Mouse (Mus musculus): ENCODE data around the gene Tppp3. TPM values are rescaled to one million over a fixed set of nuclear protein-coding genes. Genes with fewer than 3 reads are reported as not detected.
A peak's percentile ranks its signal among the peaks of the same experiment; 100 is the strongest.

Gene Tppp3
- total and polyA plus RNA-seq, 3 experiments: 0.25 to 0.39 TPM; not detected in 1

- TF ChIP-seq IRF4 (IDR thresholded peaks at IDR 0.05; ENCODE audit: low read depth, low read length) (no peak), KAT2A (IDR thresholded peaks at IDR 0.05; ENCODE audit: insufficient replicate concordance, low read length) (no peak), HCFC1 (IDR thresholded peaks at IDR 0.05; ENCODE audit: low read depth, low read length) (no peak), RCOR1 (conservative IDR thresholded peaks at IDR 0.05; ENCODE audit: low read depth, low read length) (no peak), UBTF (IDR thresholded peaks at IDR 0.05; ENCODE audit: low read depth, low read length) (0 out of 2 replicates have a peak, but pooled peaks have one; percentile 43), SIN3A (IDR thresholded peaks at IDR 0.05; ENCODE audit: low read length) (no peak)
- dilution Hi-C loops (cut with MboI; ENCODE audit: extremely low pct_ligation_motif_present, extremely low pct_unique_long_range_greater_than_20kb, low sequenced_read_pairs): no loop called here
- Histone ChIP-seq H3K4me3 (replicated peaks in 1 of 3; ENCODE audit: low read depth in 2 of 3, low read length in 2 of 3, poor library complexity in 1 of 3) (peak within 1 kb of the TSS in 2 of 3 experiments; percentile 7 to 45), H3K9ac (ENCODE audit: insufficient read depth, low read depth) (0 out of 2 replicates have a peak within 1 kb of the TSS, but pooled peaks have one; percentile 13), H3K27ac (ENCODE audit: insufficient read depth, low read depth) (no peak within 1 kb of the TSS), H3K79me2 (replicated peaks; ENCODE audit: control insufficient read depth, extremely low read depth, insufficient read depth, poor library complexity, severe bottlenecking) (no peaks in the 10 kb centered on the region), H3K4me2 (ENCODE audit: insufficient read depth, low read depth, poor library complexity, severe bottlenecking) (peak within 1 kb of the TSS; percentile 52), H3K4me1 (ENCODE audit: control insufficient read depth in 1 of 2, insufficient read depth in 2 of 2) (peaks cover 4 to 10% of the 10 kb centered on the region in 2 experiments), H3K27me3 (replicated peaks) (peaks cover 23% of the 10 kb centered on the region), H3K36me3 (replicated peaks in 1 of 2; ENCODE audit: control insufficient read depth in 1 of 2, insufficient read depth in 1 of 2, low read length in 1 of 2) (peaks cover 13 to 31% of the 10 kb centered on the region in 2 experiments), H3K9me3 (replicated peaks; ENCODE audit: low read length) (no peaks in the 10 kb centered on the region)
- in situ Hi-C loops (cut with MboI; ENCODE audit: low pct_ligation_motif_present, low pct_unique_long_range_greater_than_20kb, low sequenced_read_pairs): no loop called here
- no peak for DNase-seq (ENCODE audit: extremely low read depth)
These were observed 47.3 kb upstream of the Tppp3 start, which contains the start of gene Hsd11b2 for GRCm38 (mm10) chr8:105518436-105519313. Gene Hsd11b2 (plus strand): TSS chr8:105518755.

DNA sequence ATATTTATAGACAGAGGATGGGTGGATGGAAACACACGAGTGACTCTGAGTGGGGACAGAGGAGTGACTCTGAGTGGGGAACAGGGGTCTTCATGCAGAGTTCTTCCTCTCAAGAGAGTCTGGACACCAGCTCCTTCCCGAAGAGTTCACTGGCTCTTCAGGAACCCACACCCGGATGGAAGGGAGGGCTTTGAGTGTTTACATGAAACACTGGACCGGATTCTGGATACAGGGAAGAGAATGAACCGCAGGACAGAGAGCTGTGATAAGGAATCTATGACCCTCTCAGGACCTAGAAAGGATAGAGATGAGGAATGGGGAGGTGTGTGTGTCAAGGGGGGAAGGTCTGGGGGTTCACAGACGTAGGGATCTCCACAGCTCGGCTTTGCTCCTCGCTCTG is 46.0 kb upstream of the Tppp3 start:
- Histone ChIP-seq H3K4me2 (ENCODE audit: insufficient read depth, low read depth, poor library complexity, severe bottlenecking) (no peak overlapping the region), H3K9ac (ENCODE audit: insufficient read depth, low read depth) (no peak overlapping the region), H3K27ac (ENCODE audit: insufficient read depth, low read depth) (no peak overlapping the region), H3K27me3 (replicated peaks) (peaks cover 23% of the 10 kb centered on the region), H3K4me1 (ENCODE audit: control insufficient read depth in 1 of 2, insufficient read depth in 2 of 2) (peaks cover 4 to 10% of the 10 kb centered on the region in 2 experiments), H3K4me3 (replicated peaks in 1 of 3; ENCODE audit: low read depth in 2 of 3, low read length in 2 of 3, poor library complexity in 1 of 3) (no peak overlapping the region), H3K79me2 (replicated peaks; ENCODE audit: control insufficient read depth, extremely low read depth, insufficient read depth, poor library complexity, severe bottlenecking) (no peaks in the 10 kb centered on the region), H3K36me3 (replicated peaks in 1 of 2; ENCODE audit: control insufficient read depth in 1 of 2, insufficient read depth in 1 of 2, low read length in 1 of 2) (peaks cover 9 to 18% of the 10 kb centered on the region in 2 experiments), H3K9me3 (replicated peaks; ENCODE audit: low read length) (no peaks in the 10 kb centered on the region)
- TF ChIP-seq IRF4 (IDR thresholded peaks at IDR 0.05; ENCODE audit: low read depth, low read length): no peak
- no peak for DNase-seq (ENCODE audit: extremely low read depth)
- dilution Hi-C loops (cut with MboI; ENCODE audit: extremely low pct_ligation_motif_present, extremely low pct_unique_long_range_greater_than_20kb, low sequenced_read_pairs) (no loop called here), in situ Hi-C loops (cut with MboI; ENCODE audit: low pct_ligation_motif_present, low pct_unique_long_range_greater_than_20kb, low sequenced_read_pairs) (no loop called here)

GRCm38 (mm10) chr8:105516018-105516645 is 44.8 kb upstream of the Tppp3 start:
- in situ Hi-C loops (cut with MboI; ENCODE audit: low pct_ligation_motif_present, low pct_unique_long_range_greater_than_20kb, low sequenced_read_pairs) (no loop called here), dilution Hi-C loops (cut with MboI; ENCODE audit: extremely low pct_ligation_motif_present, extremely low pct_unique_long_range_greater_than_20kb, low sequenced_read_pairs) (no loop called here)
- Histone ChIP-seq H3K4me3 (replicated peaks in 1 of 3; ENCODE audit: low read depth in 2 of 3, low read length in 2 of 3, poor library complexity in 1 of 3) (no peak overlapping the region), H3K9ac (ENCODE audit: insufficient read depth, low read depth) (no peak overlapping the region), H3K4me2 (ENCODE audit: insufficient read depth, low read depth, poor library complexity, severe bottlenecking) (0 out of 2 replicates have a peak overlapping the region, but pooled peaks have one; percentile 19), H3K27ac (ENCODE audit: insufficient read depth, low read depth) (no peak overlapping the region), H3K79me2 (replicated peaks; ENCODE audit: control insufficient read depth, extremely low read depth, insufficient read depth, poor library complexity, severe bottlenecking) (no peaks in the 10 kb centered on the region), H3K36me3 (replicated peaks in 1 of 2; ENCODE audit: control insufficient read depth in 1 of 2, insufficient read depth in 1 of 2, low read length in 1 of 2) (peaks cover under 1 to 6% of the 10 kb centered on the region in 2 experiments), H3K9me3 (replicated peaks; ENCODE audit: low read length) (no peaks in the 10 kb centered on the region), H3K27me3 (replicated peaks) (peaks cover 23% of the 10 kb centered on the region), H3K4me1 (ENCODE audit: control insufficient read depth in 1 of 2, insufficient read depth in 2 of 2) (peaks cover 4 to 10% of the 10 kb centered on the region in 2 experiments)
- TF ChIP-seq EP300 (IDR thresholded peaks at IDR 0.05; ENCODE audit: low read length) (no peak), CTCF (conservative IDR thresholded peaks at IDR 0.05 in 1 of 2, IDR thresholded peaks at IDR 0.05 in 1 of 2; ENCODE audit: low read depth in 2 of 2, low read length in 2 of 2) (peak; percentile 81 to 89), RAD21 (IDR thresholded peaks at IDR 0.05; ENCODE audit: low read depth, low read length) (peak; percentile 77), SMC3 (IDR thresholded peaks at IDR 0.05; ENCODE audit: low read depth, low read length) (peak; percentile 81), POLR2A (IDR thresholded peaks at IDR 0.05; ENCODE audit: low read depth, low read length) (no peak), ZKSCAN1 (IDR thresholded peaks at IDR 0.05; ENCODE audit: borderline replicate concordance, low read depth, low read length) (no peak), MAFK (IDR thresholded peaks at IDR 0.05; ENCODE audit: insufficient replicate concordance, low read length) (no peak), MYC (IDR thresholded peaks at IDR 0.05; ENCODE audit: low read depth, low read length) (no peak), JUND (conservative IDR thresholded peaks at IDR 0.05; ENCODE audit: low read depth, low read length) (no peak), NRF1 (IDR thresholded peaks at IDR 0.05; ENCODE audit: low read depth, low read length) (no peak), CHD1 (IDR thresholded peaks at IDR 0.05; ENCODE audit: low read depth, low read length) (no peak), ZMIZ1 (IDR thresholded peaks at IDR 0.05; ENCODE audit: low read depth, low read length) (no peak)
- peak; percentile 70 for DNase-seq (ENCODE audit: extremely low read depth)
